Mouse (Mus musculus) E14TG2a.4 (cell line): ENCODE results near the gene Adar.

Source experiments
- CTCF ChIP-seq: conservative IDR thresholded peaks from 2 replicates; pipeline ENCODE4 v1.5.1; 2014; ENCODE audit warnings: low read length
- NANOG ChIP-seq: IDR thresholded peaks from 2 replicates; pipeline ENCODE4 v1.6.1; 2014; ENCODE audit warnings: borderline replicate concordance, low read length, mixed read lengths
- POU5F1 ChIP-seq: IDR thresholded peaks from 2 replicates; pipeline ENCODE4 v1.6.1; 2014; ENCODE audit warnings: low read length, borderline replicate concordance

- TF ChIP-seq POU5F1 = no peak
- no peak for TF ChIP-seq CTCF
- TF ChIP-seq NANOG = peak; percentile 62; the same call in 1 of the 2 replicates
Observed at GRCm38 (mm10) chr3:89672573-89673317, 42.1 kb upstream of the Adar start.
